Mouse (Mus musculus) retina, embryonic 14.5 days (tissue): ENCODE measurements at regions not wholly inside any gene's neighbourhood (a gene's known extent, or its start where the extent isn't known, plus 50 kb on each side); places are given as distances from the start of the nearest gene placed in this dataset.
"Not testable (repeated sequence)": the region's sequence is repeated elsewhere in the genome, so short reads cannot be mapped to it uniquely, and the experiment has no call there.

Source experiments
- DNase-seq: peaks from one replicate; pipeline ENCODE4 v3.0.0-alpha.2; 2015; ENCODE audit warnings: low spot score

DNA sequence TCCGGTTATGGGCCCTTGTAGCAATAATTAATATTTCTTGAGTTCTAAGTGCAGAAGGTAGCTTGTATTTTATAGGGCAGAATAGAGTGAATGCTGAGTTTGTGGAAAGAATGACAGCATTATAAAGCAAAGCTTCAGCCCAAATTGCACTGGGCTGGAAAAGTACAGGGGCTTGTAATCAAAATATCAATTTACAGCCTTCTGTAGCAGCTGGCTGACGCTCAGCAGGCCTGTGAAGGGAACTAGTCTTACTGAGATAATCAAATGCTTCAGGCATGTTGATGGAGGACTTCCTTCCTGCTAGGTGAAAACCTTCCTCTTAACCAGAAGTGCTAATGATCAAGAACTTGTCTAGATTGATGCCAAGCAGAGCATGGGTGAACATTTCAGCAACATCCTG is 257.9 kb upstream of the Sdr16c6 start:
- DNase-seq: no peak

DNA sequence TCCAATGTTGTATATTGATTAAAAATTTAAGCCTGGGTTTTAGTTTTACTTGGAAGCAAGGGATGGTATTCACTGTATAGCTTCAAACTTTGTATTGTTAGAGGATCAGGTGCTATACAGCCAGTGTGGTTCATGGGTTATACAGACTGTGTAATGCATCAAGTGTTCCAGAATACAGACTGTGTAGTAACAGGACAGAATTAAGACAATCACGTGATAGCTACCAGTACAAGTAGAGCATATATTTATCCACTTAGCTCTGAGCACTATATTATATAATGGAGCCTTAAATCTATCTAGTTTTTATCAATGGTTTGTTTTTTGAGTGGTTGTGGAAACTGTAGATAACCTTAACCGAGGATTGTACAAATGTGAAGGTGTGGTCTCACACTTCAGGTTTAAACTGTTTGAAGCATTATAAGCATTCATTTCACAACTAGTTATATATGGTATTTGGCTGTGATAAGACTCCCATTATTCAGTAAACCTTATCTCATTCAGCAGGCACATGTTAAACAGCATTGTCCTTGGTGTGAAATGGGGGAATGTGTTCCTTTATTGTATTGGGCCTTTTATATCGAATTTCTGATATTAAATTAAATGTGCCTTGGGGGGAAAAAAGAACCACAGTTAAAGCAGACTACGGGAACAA is 256.3 kb upstream of the Sdr16c6 start:
- DNase-seq: no peak

DNA sequence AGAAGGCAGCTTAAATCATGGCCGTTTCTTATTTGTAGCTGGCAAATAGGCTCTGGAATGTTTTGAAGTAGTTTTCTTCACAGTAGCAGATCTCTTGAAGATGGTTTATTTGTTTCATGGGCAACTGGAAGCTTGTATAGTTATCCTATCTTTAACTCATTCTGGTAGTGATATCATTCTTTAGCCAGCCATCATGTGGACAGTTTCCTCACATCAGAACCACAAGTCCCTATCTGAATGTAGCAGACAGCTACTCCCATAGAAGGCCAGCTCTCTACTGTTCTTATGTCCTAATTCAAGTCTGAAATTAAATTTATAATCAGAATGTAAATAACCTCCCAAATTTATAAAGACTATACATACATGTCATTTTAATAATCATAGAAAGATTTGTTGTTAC is 253.8 kb upstream of the Sdr16c6 start:
- no peak for DNase-seq

DNA sequence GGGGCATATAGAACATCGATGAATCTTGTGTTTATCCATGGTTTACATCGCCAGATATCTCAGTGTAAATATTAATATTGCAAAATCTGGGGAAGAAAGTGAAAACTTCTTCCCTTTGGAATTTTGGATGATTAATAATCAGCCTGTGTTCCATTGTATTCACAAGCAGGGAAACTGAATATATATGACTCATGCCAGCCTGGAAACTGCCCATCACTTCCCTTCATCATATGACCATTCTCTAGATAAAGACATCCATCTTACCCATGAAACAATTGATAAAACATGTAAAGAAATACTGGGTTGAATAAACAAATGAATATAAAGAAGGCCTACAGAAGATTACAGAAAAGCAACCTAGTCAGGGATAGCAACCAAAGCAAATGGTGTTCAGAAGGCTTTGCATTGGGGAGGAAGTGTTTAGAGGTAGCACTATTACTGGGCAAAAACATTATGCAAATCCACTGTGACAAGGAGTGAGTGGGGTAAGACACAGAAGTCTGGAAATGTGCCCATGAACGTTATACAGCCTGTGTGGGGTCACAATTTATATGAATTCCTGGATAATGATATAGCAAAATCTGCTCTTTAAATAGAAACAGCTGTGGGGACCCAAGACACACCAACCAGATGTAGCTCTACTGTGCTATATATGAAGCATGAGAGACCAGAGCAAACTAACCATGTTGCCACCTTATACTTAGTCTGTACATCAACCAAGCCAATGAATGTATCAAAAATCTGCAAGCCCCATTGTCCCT is 238.5 kb upstream of the Sdr16c6 start:
- DNase-seq: no peak

DNA sequence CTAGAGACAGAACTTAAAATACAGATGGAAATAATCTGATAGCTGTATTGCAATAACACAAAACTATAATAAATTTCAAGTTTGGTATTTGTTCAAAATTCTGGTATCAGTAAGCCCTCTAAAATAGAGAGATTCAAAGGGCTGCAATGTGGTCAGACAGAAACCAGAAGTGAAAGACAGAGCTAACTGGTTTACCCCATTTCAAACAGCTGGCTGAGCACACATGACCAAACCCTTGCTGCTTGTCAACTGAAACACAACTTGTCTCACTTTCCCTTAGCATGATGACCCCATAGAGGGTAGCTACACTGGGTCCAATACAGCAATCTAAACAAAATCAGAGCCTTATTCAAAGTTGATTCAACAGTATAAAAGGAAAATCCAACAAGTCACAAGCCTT is 234.2 kb upstream of the Sdr16c6 start:
- no peak for DNase-seq

DNA sequence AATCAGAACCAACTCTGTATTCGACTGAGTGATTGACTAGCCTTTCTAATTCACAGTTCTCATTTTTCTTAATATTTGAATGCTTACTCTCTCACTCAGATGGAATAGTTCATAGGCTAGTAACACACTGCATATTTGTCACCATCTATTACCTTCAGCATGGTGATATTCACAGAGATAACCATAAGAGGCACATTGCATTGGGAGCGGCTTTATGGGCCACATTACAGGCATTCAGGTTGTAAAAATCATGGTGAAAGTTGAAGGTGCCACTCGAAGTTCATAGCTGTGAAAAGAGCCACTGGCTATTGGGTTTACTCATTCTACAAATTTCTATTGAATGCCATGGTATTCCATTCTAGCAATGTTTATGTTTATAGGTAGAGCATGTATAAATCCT is 229.6 kb upstream of the Sdr16c6 start:
- no peak for DNase-seq

DNA sequence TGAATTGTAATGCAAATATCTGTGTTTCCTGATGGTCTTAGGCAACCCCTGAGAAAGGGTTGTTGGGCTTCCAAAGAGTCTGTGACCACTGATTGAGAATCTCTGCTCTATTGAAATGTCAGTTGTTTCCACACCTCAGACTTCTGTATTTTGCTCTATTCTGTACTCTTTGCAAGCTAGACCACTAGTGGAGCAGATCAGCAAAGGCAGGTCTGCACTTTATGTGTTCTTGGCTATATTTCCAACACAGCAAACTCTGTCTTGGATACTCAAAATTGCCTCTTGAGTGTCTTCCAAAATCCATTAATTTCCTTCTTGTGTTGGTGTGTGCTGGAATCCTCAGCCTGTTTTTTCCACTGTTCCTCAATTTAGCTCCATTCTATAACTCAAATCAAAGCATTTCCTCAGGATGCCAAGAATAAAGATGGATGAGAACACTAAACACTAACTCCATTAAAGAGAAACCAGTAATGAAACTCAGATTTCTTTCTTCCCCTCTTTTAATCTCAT is 228.5 kb upstream of the Sdr16c6 start:
- no peak for DNase-seq

DNA sequence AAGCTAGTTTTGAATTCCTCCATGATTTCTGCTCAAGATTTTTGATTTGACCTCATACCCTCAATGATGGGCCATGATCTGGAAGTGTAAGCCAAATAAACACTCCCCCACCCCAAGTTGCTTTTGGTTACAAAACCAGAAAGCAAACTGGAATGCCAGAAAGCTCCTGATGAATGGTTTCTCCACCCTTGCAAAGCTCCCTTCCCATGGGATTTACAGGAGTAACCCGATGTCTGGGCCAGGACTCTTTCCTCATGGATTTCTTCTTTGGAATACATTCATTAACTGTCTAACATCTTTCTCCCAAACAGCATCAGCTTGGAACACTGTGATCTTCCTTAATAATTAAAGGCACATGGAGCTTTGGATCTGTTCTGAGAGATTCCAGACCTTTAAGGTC is 227.3 kb upstream of the Sdr16c6 start:
- DNase-seq: no peak

DNA sequence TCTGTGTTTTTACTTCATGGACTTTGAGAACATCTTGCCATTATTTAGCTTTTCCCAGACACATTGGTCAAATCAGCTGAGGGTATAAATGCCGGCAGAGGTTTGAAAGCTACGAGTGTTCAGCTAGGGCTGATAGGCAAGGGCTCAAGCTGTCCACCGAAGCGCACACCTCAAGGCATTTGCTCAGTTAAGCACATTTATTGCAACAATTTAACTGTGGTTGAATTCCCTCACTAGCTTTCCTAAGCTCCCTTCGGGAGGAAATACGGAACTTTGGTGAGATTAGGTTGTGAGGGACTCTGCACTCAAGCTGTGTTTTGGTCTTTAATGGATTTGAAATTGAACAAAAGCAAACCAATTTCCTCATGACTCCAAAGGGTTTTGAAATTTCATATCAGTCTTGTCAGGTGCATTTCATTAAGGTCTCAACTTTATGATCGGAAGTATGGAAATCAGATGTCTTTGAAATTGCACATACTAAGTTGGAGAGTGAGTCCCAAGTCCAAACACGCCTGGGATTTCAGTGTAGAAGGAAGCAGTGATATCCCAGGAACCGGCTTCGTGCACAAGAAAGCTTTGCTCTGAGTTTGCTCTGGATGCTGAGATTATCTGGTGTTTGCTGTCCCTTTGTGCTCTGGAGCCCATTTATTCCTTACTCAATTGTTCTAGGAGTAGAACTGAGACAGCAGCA is 223.0 kb upstream of the Sdr16c6 start:
- DNase-seq: no peak

DNA sequence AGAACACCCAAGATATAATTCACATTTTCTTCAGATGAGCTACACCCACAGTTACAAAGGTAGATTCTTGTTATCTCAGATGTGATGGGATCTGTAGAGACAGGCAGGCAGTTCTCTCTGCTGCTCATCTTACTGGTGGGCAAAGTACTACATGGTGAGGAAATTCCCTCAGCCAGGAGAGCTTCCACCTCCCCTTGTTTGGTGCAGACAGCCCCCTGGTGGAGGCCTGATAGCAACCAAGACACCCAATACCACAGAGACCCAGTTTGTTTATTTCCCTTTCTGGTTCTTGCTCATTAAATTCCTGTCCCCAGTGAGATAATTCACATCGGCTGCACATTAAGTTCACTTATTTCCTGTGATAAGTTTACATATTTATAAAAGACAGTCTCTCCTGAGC is 222.3 kb upstream of the Sdr16c6 start:
- peak; percentile 36 for DNase-seq

DNA sequence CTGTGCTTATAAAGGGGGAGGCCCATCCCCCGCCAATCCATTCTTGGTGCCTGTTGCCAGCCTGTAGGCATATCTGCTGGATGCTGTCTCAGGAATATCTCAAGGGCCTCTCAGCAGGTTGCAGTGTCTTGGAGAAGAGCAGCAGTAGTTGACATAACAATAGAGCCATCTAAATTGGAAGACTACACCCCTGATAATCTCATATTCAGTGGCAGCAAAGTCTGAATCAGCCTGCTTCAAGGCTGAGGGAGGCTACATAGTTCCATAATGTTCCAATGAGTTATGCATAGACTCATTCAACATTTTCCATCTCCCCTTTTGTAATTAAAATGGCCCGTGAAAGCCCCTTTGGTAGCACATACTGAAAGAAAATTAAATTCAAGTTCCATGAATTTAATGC is 172.3 kb upstream of the Sdr16c6 start:
- no peak for DNase-seq

DNA sequence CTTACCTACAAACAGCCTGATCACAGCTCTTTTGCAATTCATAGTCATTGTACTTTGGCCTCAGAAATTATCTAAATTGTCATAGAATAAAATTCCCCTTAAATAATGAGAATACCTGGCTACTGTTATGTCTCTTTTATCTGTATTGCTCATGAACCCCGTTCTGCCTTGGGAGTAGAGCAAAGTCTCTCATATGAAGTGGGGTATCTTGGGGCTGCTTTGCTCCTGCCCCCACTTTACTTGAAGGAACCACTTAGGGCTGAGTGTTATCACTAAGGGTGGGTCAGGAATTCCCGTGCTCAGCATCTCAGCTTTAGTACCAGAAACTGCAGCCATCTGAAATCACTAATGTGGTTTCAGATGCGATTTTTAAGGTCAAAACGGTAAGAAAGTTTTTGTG is 170.3 kb upstream of the Sdr16c6 start:
- DNase-seq: no peak

DNA sequence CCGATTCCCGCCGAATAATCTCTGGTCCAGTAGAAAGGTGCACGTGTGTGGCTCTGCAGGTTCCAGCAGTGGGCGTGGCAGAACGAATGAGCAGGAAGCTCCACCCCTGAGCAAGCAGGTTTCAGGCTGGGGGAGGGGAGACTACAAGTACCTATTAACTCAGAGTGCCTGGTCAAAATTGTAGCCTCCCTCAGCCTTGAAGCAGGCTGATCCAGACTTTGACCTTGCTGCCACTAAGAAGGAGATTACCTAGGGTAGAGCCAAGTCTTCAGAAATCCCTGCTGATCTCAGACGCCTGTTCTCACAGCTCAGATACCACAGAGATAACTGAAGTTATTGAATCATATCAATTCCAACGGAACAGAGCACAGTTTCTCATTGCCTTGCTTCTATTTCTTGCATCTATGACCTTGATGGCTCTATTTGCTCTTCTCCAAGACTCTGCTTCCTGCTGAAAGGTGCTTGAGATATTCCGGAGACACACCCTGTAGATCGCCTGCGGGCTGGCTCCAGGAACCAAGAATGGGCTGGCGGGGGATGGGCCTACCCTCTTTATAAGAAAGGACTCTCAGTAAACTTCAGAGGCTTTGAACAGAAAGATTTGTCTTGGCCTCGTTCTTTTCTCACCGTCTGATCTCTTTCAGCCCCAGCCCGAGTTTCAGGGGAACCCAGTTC is 165.1 kb upstream of the Sdr16c6 start:
- DNase-seq: not testable (repeated sequence)

DNA sequence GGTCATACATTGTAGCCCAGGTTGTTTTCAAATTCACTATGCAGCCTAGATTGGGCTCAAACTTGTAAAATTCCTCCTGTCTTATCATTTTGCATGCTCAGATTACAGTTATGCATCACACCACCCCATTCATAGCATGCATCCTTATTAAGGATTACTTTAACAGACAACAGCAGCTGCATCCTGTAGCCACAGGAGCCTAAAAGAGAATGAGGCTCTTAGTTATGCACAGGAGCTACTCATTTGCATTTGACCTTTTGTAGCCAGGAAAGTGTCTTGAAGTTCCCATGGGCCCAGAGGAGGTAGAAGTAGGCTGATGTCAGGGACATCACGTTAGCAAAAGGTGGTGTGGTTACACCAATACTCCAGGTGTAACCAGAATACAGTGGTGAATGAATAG is 148.9 kb upstream of the Sdr16c6 start:
- no peak for DNase-seq

DNA sequence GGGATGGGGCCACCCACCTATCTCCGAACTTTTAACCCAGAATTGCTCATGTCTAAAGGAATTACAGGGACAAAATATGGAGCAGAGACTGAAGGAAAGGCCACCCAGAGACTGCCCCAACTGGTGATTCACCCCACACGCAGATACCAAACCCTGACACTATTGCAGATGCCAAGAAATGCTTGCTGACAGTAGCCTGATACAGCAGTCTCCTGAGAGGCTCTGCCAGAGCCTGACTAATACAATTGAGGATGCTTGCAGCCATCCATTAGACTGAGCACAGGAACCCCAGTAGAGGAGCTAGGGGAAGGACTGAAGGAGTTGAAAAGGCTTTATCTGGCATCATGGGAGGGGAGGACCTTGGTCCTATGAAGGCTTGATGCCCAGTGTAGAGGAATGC is 142.4 kb upstream of the Sdr16c6 start:
- no peak for DNase-seq

DNA sequence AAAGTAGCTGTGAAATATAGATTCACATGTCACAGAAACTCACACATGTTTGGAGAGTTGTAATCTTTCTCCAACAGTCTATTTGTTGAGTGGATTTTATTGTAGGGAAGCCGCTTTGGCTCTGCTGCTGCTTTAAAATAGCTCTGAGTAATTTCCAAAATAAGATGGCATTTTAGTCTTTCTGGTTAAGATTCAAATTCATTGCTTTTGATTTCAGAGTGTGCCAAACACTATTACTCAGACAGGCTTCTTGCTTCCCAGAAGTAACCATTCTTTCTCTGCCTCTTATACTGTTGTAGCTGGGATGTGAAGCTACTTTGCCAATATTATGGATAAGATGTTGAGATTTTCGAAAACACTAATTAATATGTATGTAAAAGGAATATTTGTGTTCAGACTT is 134.6 kb upstream of the Sdr16c6 start:
- no peak for DNase-seq

DNA sequence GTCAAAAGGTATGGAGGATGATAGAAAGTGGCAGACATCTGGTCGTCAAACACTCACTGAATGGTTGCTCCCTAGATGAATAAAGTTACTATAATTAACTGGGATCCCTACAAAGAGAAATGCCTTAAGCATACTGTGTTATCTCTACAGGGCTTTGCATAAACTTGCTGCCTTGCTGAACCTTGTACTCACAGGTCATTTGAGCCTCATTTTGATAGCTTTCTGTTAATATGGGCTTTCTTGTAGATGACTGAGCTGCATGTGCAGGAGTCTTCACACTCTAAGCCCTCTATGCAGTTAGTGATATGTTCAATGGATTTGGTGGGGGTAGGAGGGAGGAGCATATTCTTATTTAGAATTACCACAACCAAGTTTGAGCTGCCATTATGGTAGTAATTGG is 127.8 kb upstream of the Sdr16c6 start:
- no peak for DNase-seq

DNA sequence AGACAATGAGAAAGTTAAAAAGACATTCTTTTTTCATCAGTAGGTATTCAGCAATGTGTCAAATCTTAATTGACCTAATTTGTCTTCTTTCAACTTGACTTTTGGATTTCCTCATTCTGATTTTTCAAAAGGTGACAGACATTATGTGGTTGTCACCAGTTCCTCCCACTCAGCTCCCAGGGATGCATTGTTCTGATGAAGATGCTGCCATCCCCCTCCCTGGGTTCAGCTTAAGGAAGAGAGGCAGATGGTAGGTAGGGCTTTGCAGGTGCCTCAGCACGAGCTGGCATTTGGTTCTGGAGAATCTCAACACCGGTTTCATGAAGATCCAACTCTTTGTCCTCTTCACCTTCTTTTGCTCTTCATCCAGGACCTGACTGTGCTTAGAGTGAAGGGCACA is 122.0 kb upstream of the Sdr16c6 start:
- no peak for DNase-seq

DNA sequence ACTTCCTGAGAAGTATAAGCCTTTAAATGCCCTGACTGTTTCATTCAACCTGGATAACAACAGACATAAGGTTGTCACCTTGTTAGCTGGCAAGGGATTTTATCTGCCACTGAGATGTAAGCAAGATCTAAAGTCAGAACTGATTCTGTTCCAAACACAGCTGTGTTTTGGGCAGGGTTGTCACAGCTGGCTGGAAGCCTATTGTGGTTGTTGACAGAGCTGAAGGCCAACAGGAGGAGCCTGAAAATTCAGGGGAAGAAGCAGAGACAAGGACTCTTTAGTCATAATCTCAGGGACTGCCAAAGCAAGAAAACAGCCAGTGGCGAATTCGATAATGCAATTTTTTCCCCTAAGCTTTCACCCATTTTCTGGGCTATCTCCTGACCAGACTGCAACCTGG is 118.5 kb upstream of the Sdr16c6 start:
- DNase-seq: no peak

DNA sequence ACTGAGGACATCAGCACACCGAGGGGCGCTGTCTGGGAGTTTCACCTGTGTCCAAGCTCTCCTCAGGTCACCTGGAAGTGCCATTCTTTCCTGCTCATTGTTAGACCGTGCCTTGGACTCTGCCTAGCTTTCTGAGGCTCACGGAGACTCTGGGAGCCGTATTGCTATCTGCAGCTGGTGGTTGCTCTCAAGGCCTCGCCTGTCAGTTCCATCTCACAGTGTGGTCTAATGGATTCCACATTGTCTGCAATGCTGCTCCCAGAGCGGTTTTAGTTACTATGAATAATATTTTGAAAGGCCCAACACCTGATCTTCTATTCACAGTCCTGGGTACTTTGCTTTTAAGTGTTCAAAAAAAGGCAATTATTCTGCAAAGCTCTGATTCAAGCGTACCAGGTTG is 117.9 kb upstream of the Sdr16c6 start:
- peak; percentile 12 for DNase-seq
